Mouse (Mus musculus) kidney, embryonic 14.5 days (tissue): Measurements from ENCODE around the gene Gm9913. TPM values are rescaled to one million over a fixed set of nuclear protein-coding genes. Genes with fewer than 3 reads are reported as not detected.

ENCODE experiments used
- ATAC-seq: fragments of 200-750 bp; cut with Nextera tagmentation; 2 replicates; pipeline ENCODE4 v1.8.0; 2017; ENCODE audit warnings: moderate number of reproducible peaks, mild to moderate bottlenecking, moderate TSS enrichment, moderate library complexity; ENCODE audit not compliant: low FRiP score, low TSS enrichment
- H3K27ac ChIP-seq: fragments of 300-500 bp; sonication (generic); 2 replicates; pipeline ENCODE4 v1.5.1; 2014; ENCODE audit warnings: low read depth, mild to moderate bottlenecking, low read length, moderate library complexity, mixed read lengths
- H3K27me3 ChIP-seq: fragments of 300-500 bp; sonication (generic); 2 replicates; pipeline ENCODE4 v1.6.1; 2014; ENCODE audit warnings: mild to moderate bottlenecking, low read length; ENCODE audit not compliant: control insufficient read depth, insufficient read depth
- H3K36me3 ChIP-seq: fragments of 300-500 bp; sonication (generic); 2 replicates; pipeline ENCODE4 v1.6.1; 2014; ENCODE audit warnings: low read length, mixed read lengths; ENCODE audit not compliant: control insufficient read depth, insufficient read depth
- H3K4me1 ChIP-seq: fragments of 300-500 bp; sonication (generic); 2 replicates; pipeline ENCODE4 v1.6.1; 2014; ENCODE audit warnings: low read length, mixed read lengths; ENCODE audit not compliant: control insufficient read depth, insufficient read depth
- H3K4me2 ChIP-seq: fragments of 300-500 bp; sonication (generic); replicated peaks from 2 replicates; pipeline ENCODE4 v1.6.1; 2014; ENCODE audit warnings: low read depth, mild to moderate bottlenecking, low read length
- H3K4me3 ChIP-seq: fragments of 300-500 bp; sonication (generic); 2 replicates; pipeline ENCODE4 v1.5.1; 2014; ENCODE audit warnings: mild to moderate bottlenecking, low read length
- H3K9ac ChIP-seq: fragments of 300-500 bp; sonication (generic); 2 replicates; pipeline ENCODE4 v1.6.1; 2014; ENCODE audit warnings: low read depth, mild to moderate bottlenecking, low read length, moderate library complexity
- H3K9me3 ChIP-seq: fragments of 300-500 bp; sonication (generic); 2 replicates; pipeline ENCODE4 v1.6.1; 2016; ENCODE audit warnings: low read length; ENCODE audit not compliant: control insufficient read depth
- WGBS: fragments of 180-500 bp; shearing (Covaris S2); extraction: QIAGEN DNeasy Blood & Tissue Kit; methylation state at CpG from one replicate; pipeline ENCODE4 v1.1.7; 2014; 5-methylcytosine and 5-hydroxymethylcytosine counted together
- polyA plus RNA-seq: library from polyadenylated mRNA; unstranded; fragments of >200 nt; fragmentation: Nextera tagmentation; extraction: Ambion mirVana; gene quantifications from 2 replicates; pipeline ENCODE4 v1.2.1, GENCODE M21; 2014

The Gm9913 gene
- 0.29 and 0.57 TPM in 2 replicates for polyA plus RNA-seq

- peaks cover 4% of the 10 kb centered on the region; the same call in 1 of the 2 replicates for H3K27me3 ChIP-seq
- H3K4me1 ChIP-seq = no peaks in the 10 kb centered on the region
- H3K9ac ChIP-seq = peak within 1 kb of the TSS; percentile 77
- peak within 1 kb of the TSS; percentile 73; the same call in 1 of the 2 replicates for H3K27ac ChIP-seq
- no peaks in the 10 kb centered on the region for H3K9me3 ChIP-seq
- no peaks in the 10 kb centered on the region for H3K36me3 ChIP-seq
- WGBS = under 1% methylated on average over 40 of the region's 45 CpGs
- peak within 1 kb of the TSS; percentile 94 for H3K4me2 ChIP-seq
- ATAC-seq = peak; percentile 44
- H3K4me3 ChIP-seq = peak within 1 kb of the TSS; percentile 70
Measured at GRCm38 (mm10) chr2:125505006-125505745, at the start of gene Gm9913. Gene Gm9913 (plus strand): TSS chr2:125505089.

GRCm38 (mm10) chr2:125456059-125456789 lies 48.7 kb upstream of the Gm9913 start:
- no peaks in the 10 kb centered on the region for H3K27me3 ChIP-seq
- H3K4me1 ChIP-seq = no peaks in the 10 kb centered on the region
- no peaks in the 10 kb centered on the region for H3K9me3 ChIP-seq
- H3K4me2 ChIP-seq = no peak overlapping the region
- no peak overlapping the region for H3K4me3 ChIP-seq
- ATAC-seq = no peak
- H3K9ac ChIP-seq = no peak overlapping the region
- H3K27ac ChIP-seq = no peak overlapping the region
- whole genome bisulfite sequencing = 83% methylated on average over 15 of the region's 15 CpGs
- H3K36me3 ChIP-seq = no peaks in the 10 kb centered on the region

- 89% methylated on average over 3 of the region's 3 CpGs for WGBS
- H3K4me3 ChIP-seq = no peak overlapping the region
- H3K9me3 ChIP-seq = no peaks in the 10 kb centered on the region
- H3K27ac ChIP-seq = no peak overlapping the region
- H3K27me3 ChIP-seq = no peaks in the 10 kb centered on the region
- no peak overlapping the region for H3K4me2 ChIP-seq
- no peaks in the 10 kb centered on the region for H3K36me3 ChIP-seq
- no peak for ATAC-seq
- H3K4me1 ChIP-seq = no peaks in the 10 kb centered on the region
- H3K9ac ChIP-seq = no peak overlapping the region
Measured at GRCm38 (mm10) chr2:125459087-125459486, 45.8 kb upstream of the Gm9913 start.

GRCm38 (mm10) chr2:125464036-125464435 lies 40.9 kb upstream of the Gm9913 start:
- Histone ChIP-seq H3K9ac (no peak overlapping the region), H3K4me2 (no peak overlapping the region), H3K4me1 (no peaks in the 10 kb centered on the region), H3K27me3 (no peaks in the 10 kb centered on the region), H3K36me3 (peaks cover 18% of the 10 kb centered on the region; the same call in 1 of the 2 replicates), H3K27ac (no peak overlapping the region), H3K4me3 (no peak overlapping the region), H3K9me3 (no peaks in the 10 kb centered on the region)
- 84% methylated on average over 6 of the region's 6 CpGs for WGBS
- ATAC-seq = no peak

- Histone ChIP-seq H3K4me1 (0 out of 2 replicates have a peak, but pooled peaks cover 4% of the 10 kb centered on the region), H3K4me2 (no peak overlapping the region), H3K9ac (no peak overlapping the region), H3K4me3 (no peak overlapping the region), H3K9me3 (no peaks in the 10 kb centered on the region), H3K36me3 (peaks cover 16% of the 10 kb centered on the region; the same call in 1 of the 2 replicates), H3K27me3 (no peaks in the 10 kb centered on the region), H3K27ac (peak overlapping the region; percentile 44; the same call in 1 of the 2 replicates)
- no peak for ATAC-seq
- WGBS = 57% methylated on average over 8 of the region's 8 CpGs
Measured at GRCm38 (mm10) chr2:125470553-125471295, 34.2 kb upstream of the Gm9913 start.

- Histone ChIP-seq H3K4me3 (no peak overlapping the region), H3K27me3 (no peaks in the 10 kb centered on the region), H3K9me3 (no peaks in the 10 kb centered on the region), H3K9ac (no peak overlapping the region), H3K4me2 (no peak overlapping the region), H3K27ac (no peak overlapping the region), H3K36me3 (peaks cover 6% of the 10 kb centered on the region; the same call in 1 of the 2 replicates), H3K4me1 (0 out of 2 replicates have a peak, but pooled peaks cover 4% of the 10 kb centered on the region)
- no peak for ATAC-seq
- WGBS = 92% methylated on average over 4 of the region's 4 CpGs
Measured at GRCm38 (mm10) chr2:125471721-125472120, 33.2 kb upstream of the Gm9913 start.

- no peak for ATAC-seq
- H3K27ac ChIP-seq = no peak overlapping the region
- WGBS = 69% methylated on average over 2 of the region's 2 CpGs
Measured at GRCm38 (mm10) chr2:125473228-125473627, 31.7 kb upstream of the Gm9913 start.

GRCm38 (mm10) chr2:125474690-125475089 lies 30.2 kb upstream of the Gm9913 start:
- Histone ChIP-seq H3K4me3 (no peak overlapping the region), H3K27me3 (no peaks in the 10 kb centered on the region), H3K4me2 (no peak overlapping the region), H3K36me3 (no peaks in the 10 kb centered on the region; the same call in 1 of the 2 replicates), H3K9ac (no peak overlapping the region), H3K4me1 (0 out of 2 replicates have a peak, but pooled peaks cover 4% of the 10 kb centered on the region), H3K27ac (no peak overlapping the region), H3K9me3 (no peaks in the 10 kb centered on the region)
- no peak for ATAC-seq
- 76% methylated on average over 5 of the region's 5 CpGs for WGBS

More at GRCm38 (mm10) chr2:125473228-125473627, 31.7 kb upstream of the Gm9913 start:
- H3K9me3 ChIP-seq = no peaks in the 10 kb centered on the region
- no peak overlapping the region for H3K9ac ChIP-seq
- H3K4me3 ChIP-seq = no peak overlapping the region
- 0 out of 2 replicates have a peak, but pooled peaks cover 4% of the 10 kb centered on the region for H3K4me1 ChIP-seq
- no peaks in the 10 kb centered on the region for H3K27me3 ChIP-seq
- no peak overlapping the region for H3K4me2 ChIP-seq
- H3K36me3 ChIP-seq = peaks cover 3% of the 10 kb centered on the region; the same call in 1 of the 2 replicates
